Mouse (Mus musculus): ENCODE results near the gene Hist1h3f.

DNA sequence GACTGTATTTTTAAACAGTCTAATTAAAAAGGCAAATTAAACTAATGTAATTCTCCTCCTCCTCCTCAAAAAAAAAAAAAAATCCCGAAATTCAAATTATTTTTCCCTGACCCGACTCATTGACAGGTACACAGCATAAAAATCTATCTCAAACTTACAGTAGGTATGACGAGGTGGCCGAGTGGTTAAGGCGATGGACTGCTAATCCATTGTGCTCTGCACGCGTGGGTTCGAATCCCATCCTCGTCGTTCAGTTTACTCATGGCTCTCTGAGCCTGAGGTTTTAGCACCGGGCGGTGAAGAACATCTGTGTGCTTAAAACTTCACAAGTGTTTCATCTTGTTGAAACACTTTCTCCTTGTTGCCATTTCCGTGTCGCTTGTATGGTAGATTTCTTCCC lies 22.1 kb upstream of the Hist1h3f start:
- TF ChIP-seq CTCF (IDR thresholded peaks at IDR 0.05; ENCODE audit: extremely low read depth, insufficient read length, insufficient replicate concordance, low read depth, low read length) = no peak
- TF ChIP-seq POLR2A (IDR thresholded peaks at IDR 0.05; ENCODE audit: low read depth, low read length) = no peak

Measured in small intestine, adult 2 months (tissue).